Mouse (Mus musculus) CD8-positive naive resting alpha-beta T cell, adult 2 months (primary cell): ENCODE data around the gene Mtnr1b.

Experiments used
- DNase-seq, 2 experiments: peaks; one replicate each; pipeline ENCODE4 v3.0.0; 2022; ENCODE audit warnings: low read depth in 2 of 2, low spot score in 2 of 2

Gene Mtnr1b

DNA sequence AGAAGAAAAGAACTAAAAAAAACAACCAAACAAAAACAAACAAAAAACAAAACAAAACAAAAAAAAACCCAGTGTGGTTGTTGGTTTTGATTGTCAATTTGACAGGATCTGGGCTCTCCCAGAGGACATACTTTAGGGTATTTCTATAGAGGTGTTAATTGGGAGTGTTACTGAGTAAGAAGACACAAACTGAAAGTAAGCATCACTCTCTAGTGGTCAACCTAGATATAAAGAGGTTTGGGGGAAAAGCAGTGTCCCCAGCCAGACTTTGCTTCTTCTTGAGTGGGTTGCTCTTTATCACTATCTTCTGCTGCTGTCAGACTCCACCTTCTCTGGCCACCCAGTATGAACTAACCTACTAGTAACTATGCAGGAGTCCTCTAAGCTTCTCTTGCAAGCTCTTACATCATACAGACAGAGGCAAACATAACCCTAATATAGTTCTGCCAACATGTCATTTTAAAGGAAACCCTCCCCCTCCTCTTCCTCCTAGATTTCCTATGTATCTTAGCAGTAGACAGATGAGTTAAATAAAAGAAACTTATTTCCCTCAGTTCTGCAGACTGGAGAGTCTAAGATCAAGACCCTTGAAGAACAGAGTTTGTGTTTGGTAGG, 71.8 kb downstream of the Mtnr1b start:
- DNase-seq: no peak

DNA sequence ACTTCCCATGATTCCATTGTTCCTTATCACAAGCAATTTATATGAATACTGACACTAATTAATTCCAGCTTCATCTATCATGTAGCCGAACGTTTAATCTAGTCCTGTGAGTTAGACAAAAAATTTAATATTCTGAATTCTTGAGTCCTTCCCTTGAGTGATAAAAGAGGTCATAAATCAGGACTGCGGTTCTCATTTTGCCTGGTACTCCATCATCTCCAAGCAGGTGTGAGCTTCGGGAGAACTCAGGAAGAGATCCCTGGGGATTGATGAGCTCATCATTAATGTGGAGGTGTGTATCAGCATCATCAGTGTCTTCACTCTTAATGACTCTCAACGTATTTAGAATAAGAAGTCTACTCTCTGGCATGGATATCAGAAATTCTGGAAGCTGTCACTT, 74.0 kb downstream of the Mtnr1b start:
- DNase-seq: no peak

DNA sequence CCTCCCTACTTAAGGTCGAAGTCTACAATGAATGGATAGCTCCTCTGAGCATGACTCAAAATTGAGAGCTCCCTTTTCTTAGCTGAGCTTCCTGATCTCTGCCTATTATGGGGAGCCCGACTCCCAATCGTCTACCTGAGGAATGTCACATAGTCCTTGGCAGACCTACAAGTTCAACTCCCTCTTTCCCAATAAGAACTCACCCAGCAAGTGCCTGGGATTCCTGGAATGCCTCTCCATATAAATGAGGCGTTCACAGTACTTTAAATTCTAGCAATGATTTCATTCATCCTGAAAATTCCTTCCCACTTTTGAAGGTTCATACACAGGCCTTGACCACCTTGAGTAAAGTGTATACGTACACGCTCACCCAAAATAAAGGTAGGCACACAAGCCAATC, 79.9 kb downstream of the Mtnr1b start:
- DNase-seq: no peak

DNA sequence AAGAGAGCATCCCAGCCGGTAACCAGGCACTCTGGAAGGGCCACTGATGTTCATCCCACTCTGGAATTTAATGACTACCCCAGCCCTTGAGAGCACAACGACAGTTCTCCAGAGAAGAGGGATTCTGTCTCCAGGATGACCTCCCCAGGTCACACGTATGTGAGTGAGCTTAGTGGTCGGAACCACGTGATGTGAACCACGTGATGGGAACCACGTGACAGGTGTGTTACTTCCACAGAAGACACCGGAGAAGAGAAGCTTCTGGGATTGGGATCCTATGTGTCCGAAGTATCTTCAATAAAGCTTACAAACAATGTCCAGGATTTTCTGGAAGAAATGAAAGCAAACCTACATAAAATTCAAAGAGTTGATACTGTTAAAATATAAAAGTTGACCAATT, 82.3 kb downstream of the Mtnr1b start:
- DNase-seq: no peak

DNA sequence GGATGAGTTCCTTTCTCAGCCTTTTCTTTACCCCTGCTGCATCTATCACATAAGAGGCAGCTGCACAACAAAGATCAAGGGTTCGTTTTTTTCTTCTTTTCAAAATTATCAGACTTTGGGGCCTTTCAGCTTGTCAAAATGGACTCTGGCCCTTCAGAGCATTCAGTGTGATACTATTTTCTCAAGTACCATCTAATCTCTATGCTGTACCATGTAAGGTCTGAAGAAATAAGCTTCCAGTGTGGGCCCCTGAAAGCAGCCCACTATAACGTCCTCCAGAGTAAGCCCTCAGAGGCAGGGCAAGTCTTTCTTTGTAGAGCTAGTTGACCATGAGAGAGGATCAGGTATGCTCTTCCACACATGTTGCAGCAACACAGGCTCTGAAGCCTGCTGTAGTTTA, 87.7 kb downstream of the Mtnr1b start:
- no peak for DNase-seq

DNA sequence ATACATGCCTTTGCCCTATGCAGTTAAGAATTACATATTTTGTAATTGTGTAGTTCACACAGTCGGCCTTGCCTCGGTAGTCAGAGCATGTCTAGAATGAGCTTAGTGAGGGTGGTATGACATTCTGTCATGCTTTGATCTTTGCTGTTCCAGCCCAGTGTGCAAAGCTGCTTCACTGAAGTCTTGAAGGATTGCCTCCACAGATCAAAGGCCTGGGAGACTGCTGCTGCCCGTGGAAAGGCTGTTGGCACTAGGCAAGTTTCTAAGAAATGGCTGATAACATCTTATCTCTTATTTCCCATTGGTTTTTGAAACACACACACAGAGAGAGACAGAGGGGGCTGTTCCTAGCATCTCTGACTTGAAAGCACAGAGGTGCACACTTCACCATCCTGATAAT, 88.2 kb downstream of the Mtnr1b start:
- no peak for DNase-seq

DNA sequence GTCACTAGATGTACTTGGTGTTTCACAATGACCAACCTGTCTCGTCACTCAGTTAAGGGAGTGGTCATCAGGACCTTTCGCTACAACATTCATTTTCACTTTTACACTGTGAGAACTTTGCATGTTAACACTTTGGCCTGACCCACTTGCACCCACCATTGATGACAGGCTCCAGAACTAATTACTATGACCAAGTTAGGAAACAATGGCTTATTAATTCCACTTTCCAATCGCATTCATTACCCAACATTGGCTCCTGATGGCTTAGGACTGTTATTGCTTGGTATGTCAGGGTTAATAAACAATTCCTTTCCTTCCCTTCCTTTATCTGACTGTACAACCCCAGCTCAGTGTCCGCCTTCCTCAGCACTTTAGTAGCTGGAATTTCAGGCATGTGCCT, 92.4 kb downstream of the Mtnr1b start:
- no peak for DNase-seq

DNA sequence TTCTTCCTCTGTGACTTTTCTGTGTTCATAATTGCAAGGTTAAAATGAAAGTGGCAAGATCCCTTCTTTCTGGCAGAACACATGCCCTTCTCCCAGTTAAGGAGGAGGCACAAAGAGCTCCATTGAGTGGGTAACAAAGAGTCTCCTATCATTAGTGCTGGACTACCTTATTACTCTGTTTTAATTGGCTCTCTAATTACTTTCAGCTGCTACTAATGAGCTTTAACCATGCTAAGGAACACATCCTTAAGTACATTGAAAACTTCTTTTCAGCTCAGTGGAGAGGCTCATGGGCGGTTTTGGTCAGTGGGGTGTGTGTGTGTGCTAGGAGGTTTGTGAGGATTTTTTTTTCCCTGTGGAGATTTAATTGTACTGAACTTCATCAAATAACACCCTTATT, 99.4 kb downstream of the Mtnr1b start:
- DNase-seq: no peak
